Mouse (Mus musculus) granulocyte monocyte progenitor cell, adult 5-6 weeks (primary cell): Measurements from ENCODE around the gene Sptbn4. TPM values are rescaled to one million over a fixed set of nuclear protein-coding genes. Genes with fewer than 3 reads are reported as not detected.

Experiments
- ATAC-seq: replicated peaks from 2 replicates; pipeline ENCODE4 v1.8.0; 2016; ENCODE audit warnings: mild to moderate bottlenecking, moderate TSS enrichment, inconsistent platforms; ENCODE audit not compliant: poor library complexity, severe bottlenecking
- total RNA-seq, 2 experiments: library from RNA; stranded (forward) in 1 of 2; stranded (reverse) in 1 of 2; fragments of 200-712, 200-1000 nt in 1 of 2; fragments of >200 nt in 1 of 2; fragmentation: Nextera tagmentation in 1 of 2; gene quantifications; 2 replicates each; pipeline ENCODE4 v1.2.3; 2014 to 2017

The Sptbn4 gene
- total RNA-seq, 2 experiments from 2014 or later, result not detected

DNA sequence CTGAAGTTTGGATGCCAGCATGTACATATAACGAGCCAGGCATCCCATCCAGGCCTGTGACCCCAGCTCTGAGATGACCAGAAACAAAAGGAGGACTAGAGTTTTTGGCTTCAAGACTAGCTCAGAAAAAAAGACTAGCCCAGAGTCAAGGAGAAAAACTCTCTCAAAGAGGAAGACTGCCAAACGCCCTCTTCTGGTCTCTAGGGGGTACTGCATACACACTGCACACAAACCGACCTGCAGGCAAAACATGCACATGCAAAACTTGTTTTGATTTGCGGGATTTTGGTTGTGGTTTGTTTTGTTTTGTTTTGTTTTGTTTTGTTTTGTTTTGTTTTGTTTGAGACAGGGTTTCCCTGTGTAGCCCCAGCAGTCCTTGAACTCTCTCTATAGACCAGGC is 7.5 kb downstream of the Sptbn4 start:
- no peak for ATAC-seq

DNA sequence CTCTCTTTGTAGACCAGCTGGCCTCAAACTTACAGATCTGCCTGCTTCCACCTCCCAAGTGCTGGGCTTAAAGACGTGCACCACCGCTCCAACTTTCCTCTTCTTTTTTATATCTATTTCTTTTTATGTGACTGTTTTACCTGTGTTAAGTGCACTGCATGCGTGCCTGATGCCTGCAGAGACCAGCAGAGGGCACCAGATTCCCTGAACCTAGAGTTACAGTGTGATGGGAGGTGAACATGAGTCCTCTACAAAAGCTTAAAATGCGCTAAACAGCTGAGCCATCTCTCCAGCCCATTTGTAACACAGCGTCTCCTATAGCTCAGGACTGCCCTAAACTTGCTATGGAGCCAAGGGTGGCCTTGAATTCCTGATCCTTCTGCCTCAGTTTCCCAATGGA is 9.9 kb downstream of the Sptbn4 start:
- peak; percentile 60; the same call in 1 of the 2 replicates for ATAC-seq

DNA sequence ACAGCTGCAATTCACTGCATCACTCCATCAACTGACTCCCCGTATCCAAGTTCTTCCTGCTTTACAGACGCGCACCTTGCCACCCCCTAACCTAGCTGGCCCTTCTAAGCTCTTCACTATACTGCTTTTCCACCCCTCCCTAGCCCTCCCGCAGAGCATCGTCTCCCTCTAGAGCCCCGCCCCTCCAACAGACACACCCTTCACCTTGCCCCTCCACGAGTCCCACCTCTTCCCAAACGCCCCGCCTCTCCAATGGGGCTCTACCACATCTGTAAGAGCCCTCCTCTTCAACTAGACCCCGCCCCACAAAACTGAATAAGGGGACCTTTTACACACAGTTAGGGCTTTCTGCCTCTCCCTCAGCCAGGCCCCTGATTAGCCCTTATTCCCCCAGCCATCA is 13.7 kb downstream of the Sptbn4 start:
- ATAC-seq, result peak; percentile 51

DNA sequence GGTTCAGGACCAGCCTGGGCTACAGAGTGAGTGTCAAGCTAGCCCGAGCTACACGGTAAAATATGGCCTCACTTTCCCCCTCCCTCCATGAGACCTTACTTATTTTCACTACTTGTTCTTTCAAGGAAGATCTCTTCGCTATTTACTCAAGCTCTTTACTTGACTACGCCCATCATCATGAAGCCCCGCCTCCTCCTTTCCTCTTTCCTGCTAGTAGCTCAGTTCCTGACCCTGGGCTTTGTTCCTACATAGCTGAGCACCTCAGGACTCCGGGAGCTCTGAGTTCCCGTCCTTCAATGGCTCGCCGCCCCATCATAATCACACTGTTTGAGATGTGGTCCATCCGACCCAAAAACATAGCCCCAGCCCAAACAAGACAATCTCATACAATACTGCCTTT is 14.1 kb downstream of the Sptbn4 start:
- peak; percentile 34; the same call in 1 of the 2 replicates for ATAC-seq

DNA sequence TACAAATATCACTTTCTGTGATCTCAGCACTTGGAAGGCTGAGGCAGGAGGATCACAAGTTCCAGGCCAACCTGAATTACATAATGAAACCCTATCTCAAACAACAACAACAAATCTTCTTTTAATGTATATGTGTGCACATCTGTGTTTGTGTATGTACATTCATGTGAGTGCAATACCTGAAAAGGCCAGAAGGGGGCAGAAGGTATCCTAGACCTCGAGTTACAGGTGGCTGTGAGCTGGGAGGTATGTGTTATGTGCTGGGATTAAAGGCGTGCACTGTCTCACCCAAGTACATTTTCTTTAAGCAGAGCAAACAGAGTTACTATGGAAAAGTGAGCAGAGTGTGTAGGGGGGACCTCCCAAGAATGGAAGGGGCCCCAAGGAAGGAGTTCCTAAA is 18.4 kb downstream of the Sptbn4 start:
- ATAC-seq, result no peak

DNA sequence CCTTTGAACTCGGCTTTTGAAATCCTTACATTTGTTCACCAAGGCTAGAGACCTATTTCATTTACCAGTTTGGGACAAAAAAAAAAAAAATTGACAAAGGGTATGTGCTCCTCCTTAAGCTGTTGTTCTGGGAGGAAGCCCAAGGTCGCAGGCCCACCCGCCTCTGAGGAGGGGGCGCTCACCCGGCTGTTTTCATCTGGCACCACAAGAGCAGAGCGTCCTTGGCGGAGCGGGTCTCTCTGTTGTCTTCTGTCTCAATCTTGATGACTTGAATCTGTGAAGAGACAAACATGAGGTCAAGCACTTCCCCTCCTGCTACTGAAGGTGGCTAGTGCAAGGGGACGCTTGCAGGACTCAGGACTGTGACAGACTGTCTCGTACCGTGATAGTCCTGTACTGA is 19.5 kb downstream of the Sptbn4 start:
- no peak for ATAC-seq

DNA sequence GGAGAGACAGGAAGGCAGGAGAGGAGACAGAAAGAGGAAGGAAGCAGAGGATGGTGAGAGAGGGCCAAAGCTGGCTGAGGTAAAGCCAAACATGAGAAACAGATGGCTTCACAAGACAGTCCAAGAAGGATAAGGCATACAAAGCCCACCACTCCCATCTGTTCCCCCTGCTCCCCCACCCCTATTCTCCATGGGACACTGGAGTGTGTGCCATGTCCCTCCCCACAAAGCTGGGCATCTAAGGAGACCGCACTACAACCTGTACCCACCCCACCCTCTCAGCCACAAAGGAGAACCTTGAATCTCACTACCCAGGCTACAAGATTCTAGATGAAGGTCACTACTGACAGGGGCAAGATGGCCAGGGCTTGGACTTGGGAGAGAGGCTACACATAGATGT is 20.1 kb downstream of the Sptbn4 start:
- no peak for ATAC-seq

DNA sequence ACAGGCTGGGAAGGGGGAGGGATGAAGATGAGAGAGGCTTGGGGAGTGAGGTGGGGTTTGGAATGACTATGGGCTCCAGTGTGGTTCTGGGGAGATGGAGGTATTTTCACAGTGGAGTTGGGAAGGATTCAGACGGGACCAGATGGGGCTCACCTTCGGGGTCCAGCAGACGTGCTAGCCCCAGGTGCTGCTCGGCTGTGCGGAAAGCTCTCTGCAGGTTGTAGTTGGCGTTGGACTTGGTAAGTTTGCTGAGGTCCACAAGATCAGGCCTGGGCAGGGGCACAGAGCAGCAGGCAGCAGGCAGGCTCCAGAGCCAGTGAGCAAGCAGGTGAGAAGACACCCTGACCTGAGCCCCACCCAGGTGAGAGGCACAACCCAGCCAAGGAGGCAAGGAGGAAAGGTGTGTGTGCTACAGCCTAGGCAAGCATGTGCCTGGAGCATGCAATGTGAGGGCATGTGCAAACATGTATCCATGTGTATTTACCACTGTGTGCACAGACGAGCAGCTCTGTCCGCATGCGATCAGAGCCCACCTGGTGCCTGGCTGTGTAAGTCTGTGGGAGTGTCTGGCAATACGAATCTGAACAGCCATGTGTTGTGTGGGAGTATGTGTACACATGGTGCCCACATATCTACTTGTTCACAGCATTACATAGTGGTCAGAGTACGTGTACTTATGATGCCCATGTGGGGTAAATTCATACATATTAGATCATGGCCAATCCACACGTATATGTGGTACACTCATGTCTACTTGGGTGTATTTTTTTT is 23.7 kb downstream of the Sptbn4 start:
- ATAC-seq, result no peak

DNA sequence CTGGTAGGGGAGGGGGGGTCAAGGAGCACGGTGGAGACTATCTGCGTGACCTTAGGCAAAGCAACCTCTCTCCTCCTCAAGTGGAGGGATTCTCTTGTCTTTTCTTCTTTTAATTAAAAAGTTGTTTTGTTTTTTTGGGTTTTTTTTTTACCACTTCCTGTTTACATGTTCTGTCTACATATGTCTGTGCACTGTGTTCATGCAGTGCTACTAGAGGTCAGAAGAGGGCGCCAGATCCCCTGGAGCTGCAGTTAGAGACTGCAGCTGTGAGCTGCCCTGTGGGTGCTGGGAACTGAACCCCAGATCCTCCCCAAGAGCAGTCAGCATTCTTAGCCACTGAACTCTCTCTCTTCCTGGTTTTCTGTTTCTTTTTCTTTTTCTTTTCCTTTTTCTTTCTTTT is 28.4 kb downstream of the Sptbn4 start:
- peak; percentile 58 for ATAC-seq

DNA sequence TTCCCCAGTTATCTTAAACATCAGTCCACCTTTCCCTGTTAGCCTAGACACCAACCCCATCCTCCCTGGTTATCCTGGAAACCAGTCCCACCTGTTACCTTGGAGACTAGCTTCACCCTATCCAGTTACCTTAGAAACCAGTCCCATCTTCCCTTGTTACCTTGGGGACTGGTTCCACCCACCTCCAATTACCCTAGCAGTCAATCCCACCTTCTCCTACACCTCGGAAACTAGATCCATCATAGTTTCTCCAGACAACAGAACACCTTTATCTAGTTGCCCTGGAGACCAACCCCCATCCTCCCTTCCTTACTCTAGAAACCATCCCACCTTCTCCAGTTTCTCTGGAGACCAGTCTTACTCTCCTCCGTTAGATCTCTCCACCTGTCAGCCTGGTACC is 30.3 kb downstream of the Sptbn4 start:
- no peak for ATAC-seq

DNA sequence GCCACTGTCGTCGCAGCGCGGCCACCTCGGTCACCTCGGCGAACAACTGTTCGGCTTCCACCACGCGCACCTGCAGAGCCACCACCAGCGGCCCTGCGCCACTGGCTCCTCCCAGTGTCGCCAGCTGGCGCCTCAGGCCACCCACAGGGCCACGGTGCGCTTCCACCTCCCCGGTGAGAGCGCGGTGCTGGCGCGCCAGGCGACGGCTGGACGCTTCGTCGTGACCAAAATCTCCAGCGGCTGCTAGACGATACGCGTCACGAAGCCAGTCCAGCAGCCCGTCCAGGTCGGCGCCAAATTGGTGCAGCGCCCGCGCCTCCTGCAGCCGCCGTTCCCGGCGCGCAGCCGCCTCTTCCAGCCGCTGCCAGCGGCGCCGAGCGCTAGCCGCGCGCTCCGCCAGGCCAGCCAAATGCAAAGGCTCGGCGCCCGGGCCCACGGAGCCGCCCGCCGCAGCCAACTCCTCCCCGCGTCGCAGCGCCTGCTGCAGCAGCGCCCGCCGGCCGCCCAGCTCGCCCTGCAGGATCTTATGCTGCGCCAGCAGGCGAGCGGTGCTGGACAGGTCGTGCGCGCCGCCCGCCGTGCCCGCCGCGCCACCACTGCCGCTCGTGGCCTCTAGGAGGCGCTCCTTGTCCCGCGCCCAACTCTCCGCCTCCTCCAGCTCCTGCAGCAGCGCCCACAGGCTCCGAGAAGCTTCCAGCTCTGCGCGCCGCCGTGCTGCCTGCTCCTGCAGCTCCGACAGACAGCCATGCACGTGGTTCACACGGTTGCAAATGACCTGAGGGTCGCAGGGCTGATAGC is 38.9 kb downstream of the Sptbn4 start:
- peak; percentile 93 for ATAC-seq

DNA sequence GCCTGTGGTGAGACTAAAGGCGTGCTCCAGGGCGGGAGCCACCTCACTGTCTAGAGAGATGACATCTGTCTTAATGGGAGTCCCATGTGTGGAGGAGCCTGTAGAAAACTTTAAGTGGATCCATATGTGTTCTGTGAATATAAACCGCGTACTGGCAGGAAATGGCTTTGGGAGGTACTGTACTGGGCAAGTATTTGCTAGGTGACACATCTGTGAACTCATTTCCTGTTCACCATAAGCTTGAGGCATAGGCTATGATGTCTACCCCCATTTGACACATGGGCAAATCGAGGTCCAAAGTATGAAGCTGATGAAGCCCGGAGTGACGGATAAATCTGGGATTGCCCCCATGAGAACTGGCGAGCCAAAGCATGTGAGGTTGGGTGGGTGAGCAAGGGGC is 39.7 kb downstream of the Sptbn4 start:
- ATAC-seq, result no peak

DNA sequence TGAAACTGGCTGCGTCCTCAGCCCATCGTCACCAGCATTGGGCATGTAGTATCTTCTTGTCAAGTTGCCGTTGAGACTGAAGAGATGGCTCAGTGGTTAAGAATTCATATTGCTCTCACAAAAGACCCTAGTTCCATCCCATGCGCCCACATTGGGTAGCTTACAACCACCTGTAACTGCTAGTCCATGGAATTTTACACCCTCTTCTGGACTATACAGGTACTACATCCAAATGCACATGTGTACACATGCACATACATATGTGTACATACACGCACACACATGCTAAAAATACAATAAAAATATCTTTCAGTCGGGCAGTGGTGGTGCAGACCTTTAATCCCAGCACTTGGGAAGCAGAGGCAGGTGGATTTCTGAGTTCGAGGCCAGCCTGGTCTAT is 41.0 kb downstream of the Sptbn4 start:
- ATAC-seq, result no peak

DNA sequence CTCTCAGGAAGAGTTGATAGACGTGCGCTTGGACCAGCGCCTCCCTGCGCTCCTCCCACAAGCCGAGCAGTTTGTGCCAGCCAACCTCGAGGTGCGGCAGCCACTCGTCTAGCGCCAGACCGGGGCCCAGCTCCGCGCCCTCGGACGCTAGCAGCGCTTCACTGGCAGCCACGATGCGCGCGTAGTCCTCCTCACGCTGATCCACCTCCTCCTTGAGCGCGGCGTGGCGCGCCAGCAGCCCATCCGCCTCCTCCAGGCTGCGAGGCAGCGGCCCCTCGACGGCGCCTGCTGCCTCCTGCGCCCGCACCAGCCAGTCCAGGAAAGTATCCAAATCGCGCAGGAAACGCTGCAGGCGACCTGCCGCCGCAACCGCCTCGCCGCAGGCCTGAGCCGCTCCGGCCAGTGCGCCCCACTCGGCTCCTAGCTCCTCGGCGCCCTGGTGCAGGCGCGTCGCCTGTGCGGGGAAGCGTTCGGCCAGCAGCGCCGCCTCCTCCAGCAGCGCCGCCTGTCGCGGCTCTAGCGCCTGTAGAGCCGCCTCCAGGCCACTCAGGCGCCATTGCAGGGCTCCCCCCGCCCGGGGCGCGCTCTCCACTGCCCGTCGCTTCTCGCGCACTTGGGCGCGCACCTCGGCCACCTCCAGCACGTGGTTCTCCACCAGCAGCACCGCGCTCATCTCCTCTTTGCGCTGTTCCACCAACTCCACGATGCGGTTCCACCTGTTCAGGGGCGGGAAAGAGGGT is 43.1 kb downstream of the Sptbn4 start:
- 0 out of 2 replicates have a peak, but pooled peaks have one; percentile 16 for ATAC-seq

DNA sequence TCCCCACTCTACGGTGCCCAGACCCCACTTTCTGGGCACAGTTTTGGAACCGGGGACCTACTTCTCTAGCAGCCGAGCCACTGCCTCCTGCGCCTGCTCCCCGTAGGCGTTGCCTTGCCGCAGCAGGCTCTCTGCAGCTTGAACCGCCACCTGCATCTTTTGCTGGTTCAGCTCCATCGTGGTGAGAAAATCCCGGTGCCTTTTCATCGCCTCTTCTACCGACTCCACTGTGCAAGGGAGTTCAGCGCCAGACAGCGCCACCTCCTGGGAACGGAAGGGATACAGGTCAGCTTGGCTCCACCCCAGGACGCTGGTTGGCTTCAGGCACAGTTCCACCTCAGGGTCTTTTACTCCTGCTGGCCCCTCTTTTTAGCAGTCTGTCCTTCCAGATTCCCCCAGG is 44.8 kb downstream of the Sptbn4 start:
- peak; percentile 83 for ATAC-seq

DNA sequence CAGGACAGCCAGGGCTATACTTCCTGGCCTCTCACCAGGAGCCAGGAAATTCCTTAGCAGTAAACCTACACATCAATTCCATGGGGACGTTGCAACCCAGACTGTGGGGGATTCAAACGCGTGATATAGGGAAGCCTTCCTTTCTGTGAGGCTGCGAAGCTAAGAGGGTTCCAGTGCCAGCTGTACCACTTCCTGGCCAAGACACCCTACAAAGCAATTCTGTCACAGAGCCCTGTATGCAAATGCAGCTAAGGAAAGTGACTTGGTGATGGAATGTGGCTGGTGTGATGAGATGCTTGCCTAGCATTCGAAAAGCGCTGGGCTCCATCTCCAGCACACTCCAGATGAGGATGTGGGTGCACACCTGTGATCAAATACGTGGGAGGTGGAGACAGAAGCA is 46.9 kb downstream of the Sptbn4 start:
- no peak for ATAC-seq

DNA sequence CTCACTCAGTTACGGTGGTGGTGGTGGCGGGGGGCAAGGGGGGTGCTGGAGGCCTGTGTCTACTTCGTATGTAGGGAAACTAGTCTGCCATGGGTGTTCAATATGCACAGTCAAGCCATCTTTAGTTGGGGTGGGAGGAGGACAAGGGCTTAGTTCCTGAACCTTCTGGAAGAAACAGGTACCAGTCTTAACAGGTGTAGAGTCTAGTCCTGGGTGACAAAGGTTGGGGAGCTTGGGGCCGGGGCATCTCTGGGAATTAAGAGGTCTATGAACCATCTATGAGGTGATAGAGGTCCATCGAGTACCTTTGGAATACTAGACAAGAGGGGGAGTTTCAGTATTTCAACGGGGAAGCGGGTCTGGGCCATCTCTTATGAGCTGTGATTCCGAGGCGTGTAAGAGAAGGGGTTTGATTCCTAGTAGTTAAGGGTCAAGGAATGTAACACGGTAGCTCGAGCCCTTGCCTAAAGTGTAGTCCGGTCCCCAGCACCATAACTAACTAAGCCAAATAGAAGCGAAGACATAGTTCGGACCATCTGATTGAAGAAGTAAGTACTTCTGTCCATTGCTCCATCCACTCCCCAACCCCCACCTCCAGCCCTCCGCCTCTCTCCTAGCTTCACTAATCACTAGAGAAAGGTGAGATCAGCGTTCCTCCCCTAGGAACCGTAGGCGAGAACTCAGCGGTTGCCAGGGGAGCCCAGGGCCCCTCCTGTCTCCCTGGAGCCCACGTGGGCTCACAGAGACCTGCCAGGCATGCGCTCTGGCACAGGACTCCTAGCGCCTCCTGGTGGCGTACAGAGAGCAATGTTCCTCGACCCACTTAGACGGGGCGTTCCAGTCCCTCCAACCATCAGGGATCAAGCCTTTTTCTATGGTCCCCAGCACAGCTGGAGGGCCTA is 50.2 kb downstream of the Sptbn4 start:
- peak; percentile 95 for ATAC-seq

DNA sequence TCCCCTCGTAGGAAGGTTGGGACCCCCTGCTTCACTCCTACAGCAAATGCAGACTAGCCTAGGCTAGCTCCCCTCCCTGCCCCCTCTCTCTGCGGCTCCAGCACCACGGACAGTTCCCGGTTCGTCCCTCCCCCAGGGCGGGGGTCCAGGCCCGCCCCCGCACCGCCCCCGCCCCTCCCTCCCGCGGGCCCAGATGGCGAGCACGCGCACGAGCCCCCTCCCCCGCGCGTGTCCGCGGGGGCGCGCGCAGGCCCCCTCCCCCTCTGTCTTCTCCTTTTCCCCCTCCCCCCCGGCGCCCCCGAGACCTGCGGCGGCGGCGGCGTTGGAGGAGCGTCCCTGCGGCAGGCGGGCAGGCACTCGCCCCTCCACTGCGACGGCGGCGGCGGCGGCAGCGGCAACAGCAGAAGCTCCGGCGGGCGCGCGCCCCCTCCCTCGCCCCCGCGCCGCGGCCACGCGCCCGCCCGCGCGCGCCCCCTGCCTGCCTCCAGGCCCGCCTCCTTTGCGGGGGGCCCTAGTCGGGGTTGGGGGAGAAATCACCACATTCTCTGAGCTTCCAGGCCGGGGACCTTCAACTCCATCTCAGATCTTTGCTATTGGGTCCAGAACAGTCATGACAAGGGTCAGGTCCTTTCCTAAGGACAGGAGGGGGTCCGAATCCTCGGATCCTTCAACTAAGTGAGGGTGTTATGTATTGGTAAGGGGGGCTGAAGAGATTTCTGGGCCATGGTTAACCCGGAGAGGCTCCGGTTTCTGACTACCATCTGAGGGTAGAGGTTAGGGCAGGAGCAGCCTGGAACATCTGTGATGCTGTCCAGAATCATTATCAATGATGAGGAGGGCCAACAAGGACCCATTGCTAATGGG is 51.1 kb downstream of the Sptbn4 start:
- ATAC-seq, result peak; percentile 43; the same call in 1 of the 2 replicates
